Mouse (Mus musculus) heart, embryonic 14.5 days (tissue): Measurements from ENCODE around the gene Sun2. TPM values are rescaled to one million over a fixed set of nuclear protein-coding genes. Genes with fewer than 3 reads are reported as not detected.

Experiments used
- ATAC-seq: fragments of 200-750 bp; cut with Nextera tagmentation; 2 replicates; pipeline ENCODE4 v1.8.0; 2017; ENCODE audit warnings: low read depth, moderate TSS enrichment; ENCODE audit not compliant: insufficient number of reproducible peaks, insufficient read depth, low FRiP score
- H3K27ac ChIP-seq, 2 experiments: fragments of 200-500 bp in 1 of 2; fragments of 300-500 bp in 1 of 2; sonication (generic) in 1 of 2; replicated peaks in 1 of 2; 2 replicates each; pipeline ENCODE4 v1.5.1; 2012 to 2014; ENCODE audit warnings: low read depth in 2 of 2, low read length in 2 of 2, control low read depth in 1 of 2, mild to moderate bottlenecking in 1 of 2, mixed read lengths in 1 of 2; ENCODE audit not compliant: control insufficient read depth in 1 of 2, insufficient read depth in 1 of 2
- H3K27me3 ChIP-seq: fragments of 300-500 bp; sonication (generic); 2 replicates; pipeline ENCODE4 v1.6.1; 2014; ENCODE audit warnings: mild to moderate bottlenecking, low read length, control low read depth; ENCODE audit not compliant: control insufficient read depth, insufficient read depth
- H3K36me3 ChIP-seq: fragments of 300-500 bp; sonication (generic); 2 replicates; pipeline ENCODE4 v1.6.1; 2014; ENCODE audit warnings: mild to moderate bottlenecking, control low read depth, low read length, mixed read lengths; ENCODE audit not compliant: control insufficient read depth, insufficient read depth
- H3K4me1 ChIP-seq, 2 experiments: fragments of 200-500 bp in 1 of 2; fragments of 300-500 bp in 1 of 2; sonication (generic) in 1 of 2; 2 replicates each; pipeline ENCODE4 v1.6.1; 2012 to 2014; ENCODE audit warnings: low read length in 2 of 2, control low read depth in 1 of 2, mixed read lengths in 1 of 2; ENCODE audit not compliant: control insufficient read depth in 2 of 2, insufficient read depth in 2 of 2
- H3K4me2 ChIP-seq: fragments of 300-500 bp; sonication (generic); 2 replicates; pipeline ENCODE4 v1.6.1; 2014; ENCODE audit warnings: mild to moderate bottlenecking, low read length
- H3K4me3 ChIP-seq, 2 experiments: fragments of 200-500 bp in 1 of 2; fragments of 300-500 bp in 1 of 2; sonication (generic) in 1 of 2; 2 replicates each; pipeline ENCODE4 v1.5.1; 2012 to 2014; ENCODE audit warnings: low read length in 2 of 2, mild to moderate bottlenecking in 2 of 2, control low read depth in 1 of 2, low read depth in 1 of 2, moderate library complexity in 1 of 2; ENCODE audit not compliant: control insufficient read depth in 1 of 2, insufficient read depth in 1 of 2
- H3K9ac ChIP-seq: fragments of 300-500 bp; sonication (generic); 2 replicates; pipeline ENCODE4 v1.6.1; 2014; ENCODE audit warnings: mild to moderate bottlenecking, low read length
- H3K9me3 ChIP-seq: fragments of 300-500 bp; sonication (generic); 2 replicates; pipeline ENCODE4 v1.6.1; 2016; ENCODE audit warnings: low read length, control low read depth; ENCODE audit not compliant: control insufficient read depth
- WGBS: fragments of 180-500 bp; shearing (Covaris S2); extraction: QIAGEN DNeasy Blood & Tissue Kit; methylation state at CpG from one replicate; pipeline ENCODE4 v1.1.7; 2014; 5-methylcytosine and 5-hydroxymethylcytosine counted together
- polyA plus RNA-seq: library from polyadenylated mRNA; unstranded; fragments of >200 nt; fragmentation: Nextera tagmentation; extraction: Ambion mirVana; gene quantifications from 2 replicates; pipeline ENCODE4 v1.2.1, GENCODE M21; 2014

Gene Sun2
- polyA plus RNA-seq, 1 experiment from 2014 or later = 7.7 TPM

GRCm38 (mm10) chr15:79774117-79775027 is 32.0 kb upstream of the Sun2 start:
- Histone ChIP-seq H3K4me2 (peak overlapping the region; percentile 85), H3K4me1 (peaks cover 19 to 31% of the 10 kb centered on the region in 2 experiments), H3K9ac (peak overlapping the region; percentile 90), H3K27ac (peak overlapping the region; percentile 20 to 70), H3K27me3 (no peaks in the 10 kb centered on the region), H3K36me3 (no peaks in the 10 kb centered on the region), H3K9me3 (no peaks in the 10 kb centered on the region), H3K4me3 (peak overlapping the region; percentile 70 to 88)
- peak; percentile 96 for ATAC-seq
- WGBS = under 1% methylated on average over 48 of the region's 50 CpGs

DNA sequence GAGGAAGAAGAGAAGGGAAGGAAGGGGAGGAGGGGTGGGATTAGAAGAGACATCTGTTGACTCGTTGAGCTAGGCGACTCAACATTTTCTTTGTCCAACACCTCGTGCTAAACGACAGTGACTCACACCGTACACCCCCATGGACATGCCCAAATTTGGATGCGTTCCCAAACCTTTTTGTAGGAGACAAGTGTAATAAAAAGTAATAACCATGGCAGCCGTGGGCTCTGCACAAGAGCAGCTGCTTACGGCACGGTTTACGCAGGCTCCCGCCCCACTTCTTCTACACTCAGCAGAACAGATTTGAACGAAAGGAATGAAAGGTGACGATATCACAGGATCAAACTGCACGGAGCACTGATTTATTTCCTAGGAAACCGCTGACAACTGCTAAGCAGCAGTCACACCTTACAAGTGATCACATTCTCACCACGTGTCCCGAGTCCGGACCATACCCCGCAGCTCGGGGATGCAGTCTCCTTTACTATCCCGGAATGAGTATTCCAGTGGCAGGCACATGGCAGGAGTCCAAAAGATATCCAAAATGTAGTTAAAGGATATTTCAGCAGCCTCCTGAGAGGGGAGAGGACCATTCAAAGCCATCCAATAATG is 28.4 kb upstream of the Sun2 start:
- peaks cover 42 to 65% of the 10 kb centered on the region in 2 experiments for H3K4me1 ChIP-seq

GRCm38 (mm10) chr15:79768302-79768701 is 26.0 kb upstream of the Sun2 start:
- Histone ChIP-seq H3K9ac (no peak overlapping the region), H3K4me2 (peak overlapping the region; percentile 43; the same call in 1 of the 2 replicates), H3K36me3 (peaks cover 12% of the 10 kb centered on the region), H3K4me3 (no peak overlapping the region), H3K9me3 (no peaks in the 10 kb centered on the region), H3K27me3 (no peaks in the 10 kb centered on the region), H3K27ac (0 out of 4 replicates have a peak overlapping the region, but pooled peaks of 1 of the 2 experiments have one; percentile 68), H3K4me1 (peaks cover 36 to 61% of the 10 kb centered on the region in 2 experiments)
- 62% methylated on average over 6 of the region's 6 CpGs for WGBS
- ATAC-seq = no peak

More for the DNA sequence above, 28.4 kb upstream of the Sun2 start:
- Histone ChIP-seq H3K9me3 (no peaks in the 10 kb centered on the region), H3K4me2 (peak overlapping the region; percentile 5), H3K9ac (no peak overlapping the region), H3K36me3 (no peaks in the 10 kb centered on the region), H3K4me3 (no peak overlapping the region), H3K27me3 (no peaks in the 10 kb centered on the region), H3K27ac (no peak overlapping the region)
- 44% methylated on average over 21 of the region's 21 CpGs for WGBS
- ATAC-seq = no peak

DNA sequence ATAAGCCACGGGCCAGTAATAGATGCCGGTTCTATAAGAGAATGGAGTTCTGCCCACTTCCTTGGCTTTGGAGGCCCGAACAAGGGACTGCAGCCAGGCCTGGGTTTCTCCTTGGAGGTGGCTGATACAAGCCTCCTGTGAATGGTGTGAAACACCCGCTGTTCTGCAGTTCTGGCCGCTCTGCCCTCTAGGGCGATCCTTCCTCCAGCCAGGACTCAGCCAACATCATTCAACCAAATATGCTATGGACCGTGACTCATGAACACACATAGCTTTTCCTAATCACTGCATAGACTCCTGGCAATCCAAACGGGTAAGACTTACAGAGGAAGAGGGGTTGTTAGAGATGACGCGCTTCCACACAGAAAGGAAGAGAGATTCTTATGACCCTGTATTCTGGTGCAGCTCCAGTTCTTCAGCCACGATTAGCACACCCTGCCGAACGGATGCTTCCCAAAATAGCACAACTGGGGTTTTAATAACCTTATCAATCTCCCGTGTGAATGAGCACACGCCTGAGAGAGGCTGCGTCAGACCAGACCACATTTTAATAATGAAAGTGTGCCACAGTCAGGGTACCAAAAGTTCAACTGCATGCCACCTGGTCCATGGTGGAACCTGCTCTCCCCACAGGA is 25.1 kb upstream of the Sun2 start:
- Histone ChIP-seq H3K27me3 (no peaks in the 10 kb centered on the region), H3K4me1 (peaks cover 35 to 60% of the 10 kb centered on the region in 2 experiments), H3K9ac (peak overlapping the region; percentile 45; the same call in 1 of the 2 replicates), H3K27ac (peak overlapping the region; percentile 43 to 68), H3K4me2 (peak overlapping the region; percentile 43), H3K4me3 (no peak overlapping the region; a peak in 1 of 4 replicates), H3K9me3 (no peaks in the 10 kb centered on the region), H3K36me3 (peaks cover 20% of the 10 kb centered on the region)
- 46% methylated on average over 16 of the region's 16 CpGs for WGBS
- no peak for ATAC-seq

DNA sequence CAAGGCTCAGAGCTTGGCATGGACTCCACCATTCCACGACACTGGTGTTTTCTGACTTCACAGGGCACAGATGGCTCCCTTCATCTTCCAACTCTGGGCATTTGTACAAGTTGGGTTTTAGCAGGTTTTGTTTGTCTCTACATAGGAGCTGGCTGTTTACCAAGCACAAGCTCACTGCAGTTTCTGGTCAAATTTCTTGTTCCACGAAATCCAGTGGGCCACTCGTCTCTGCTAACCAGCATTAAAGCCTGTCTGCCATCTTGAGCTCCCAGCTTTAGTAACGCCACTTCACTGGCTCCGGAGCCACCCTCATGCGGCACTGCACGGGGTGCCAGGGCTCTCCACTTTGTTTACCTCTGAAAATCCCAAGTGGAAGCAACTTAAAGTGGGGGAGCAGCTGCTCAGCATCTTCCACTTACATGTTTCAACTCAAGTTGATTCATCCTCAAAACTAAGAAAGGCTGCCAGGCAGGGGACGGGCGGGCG is 24.3 kb upstream of the Sun2 start:
- no peak for ATAC-seq
- H3K4me1 ChIP-seq = peaks cover 35 to 60% of the 10 kb centered on the region in 2 experiments

DNA sequence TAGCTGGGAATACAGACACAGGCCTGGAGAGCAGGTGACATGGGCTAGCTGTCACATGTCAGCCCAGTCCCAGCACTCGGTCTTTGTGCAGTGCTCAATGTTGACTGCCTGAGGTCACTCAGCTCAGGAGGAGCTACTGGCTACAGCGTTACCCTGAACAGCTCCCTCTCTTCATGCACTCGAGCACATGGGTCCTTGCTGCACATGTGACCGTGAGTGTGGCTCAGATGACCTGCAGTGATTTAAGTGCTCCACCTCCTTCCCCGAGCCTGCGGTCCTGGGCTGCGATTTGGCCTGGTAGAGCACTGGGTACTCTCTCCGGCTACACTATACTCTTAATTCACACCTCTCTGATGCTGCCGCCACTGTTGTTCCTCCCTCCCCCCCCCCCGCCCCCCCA is 23.8 kb upstream of the Sun2 start:
- Histone ChIP-seq H3K27ac (no peak overlapping the region), H3K4me3 (no peak overlapping the region), H3K36me3 (peaks cover 31% of the 10 kb centered on the region), H3K4me2 (no peak overlapping the region), H3K4me1 (peaks cover 32 to 56% of the 10 kb centered on the region in 2 experiments), H3K27me3 (no peaks in the 10 kb centered on the region), H3K9me3 (no peaks in the 10 kb centered on the region), H3K9ac (no peak overlapping the region)
- ATAC-seq = no peak
- 38% methylated on average over 10 of the region's 10 CpGs for WGBS

More for the DNA sequence above, 24.3 kb upstream of the Sun2 start:
- no peak overlapping the region; a peak in 1 of 4 replicates for H3K27ac ChIP-seq
- H3K9ac ChIP-seq = no peak overlapping the region
- no peaks in the 10 kb centered on the region for H3K27me3 ChIP-seq
- H3K4me2 ChIP-seq = peak overlapping the region; percentile 43; the same call in 1 of the 2 replicates
- H3K36me3 ChIP-seq = peaks cover 27% of the 10 kb centered on the region
- no peaks in the 10 kb centered on the region for H3K9me3 ChIP-seq
- H3K4me3 ChIP-seq = no peak overlapping the region
- WGBS = 90% methylated on average over 10 of the region's 10 CpGs

DNA sequence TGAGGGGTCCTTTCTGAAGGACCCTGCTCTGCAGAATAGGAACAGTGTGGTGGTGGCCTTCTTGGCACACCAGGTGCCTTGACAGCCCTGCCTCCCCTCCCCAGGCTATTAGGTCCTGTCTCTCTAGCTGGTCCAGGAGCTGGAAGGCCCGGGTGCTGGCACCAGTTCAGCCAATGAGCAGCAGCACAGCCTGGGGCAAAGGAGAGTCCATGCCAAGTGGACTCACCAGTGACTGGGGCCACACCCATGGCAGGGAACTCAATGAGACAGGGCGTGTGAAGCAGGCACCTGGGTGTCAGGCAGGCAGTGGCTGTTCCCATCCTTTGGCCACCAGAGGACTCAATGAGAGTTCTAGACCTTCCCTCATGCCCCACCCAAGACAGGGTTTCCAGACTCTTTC is 23.0 kb upstream of the Sun2 start:
- no peak overlapping the region for H3K4me3 ChIP-seq
- H3K4me2 ChIP-seq = no peak overlapping the region
- no peaks in the 10 kb centered on the region for H3K27me3 ChIP-seq
- H3K4me1 ChIP-seq = peaks cover 25 to 48% of the 10 kb centered on the region in 2 experiments
- H3K36me3 ChIP-seq = peaks cover 35% of the 10 kb centered on the region
- WGBS = 77% methylated on average over 2 of the region's 2 CpGs
- H3K9me3 ChIP-seq = no peaks in the 10 kb centered on the region
- no peak for ATAC-seq
- H3K27ac ChIP-seq = no peak overlapping the region
- H3K9ac ChIP-seq = no peak overlapping the region
